Mouse (Mus musculus): ENCODE measurements around the gene Pacrg.

- TF ChIP-seq CTCF (IDR thresholded peaks at IDR 0.05; ENCODE audit: low read depth) (no peak), EP300 (optimal IDR thresholded peaks at IDR 0.05) (no peak)
Measured at GRCm38 (mm10) chr17:10371472-10371871, 468.6 kb downstream of the Pacrg start.

Measured in stomach, postnatal 0 days (tissue).